Mouse (Mus musculus) telencephalon, adult 2 months (tissue): ENCODE data around the gene Olfr851.

Experiments
- DNase-seq: peaks from one replicate; pipeline ENCODE4 v3.0.0-alpha.2; 2011; ENCODE audit warnings: low read depth, low spot score

Olfr851 gene

GRCm38 (mm10) chr9:19492995-19493394, at the start of gene Olfr851:
Gene Olfr851 (plus strand): TSS chr9:19493295.
- DNase-seq = no peak

DNA sequence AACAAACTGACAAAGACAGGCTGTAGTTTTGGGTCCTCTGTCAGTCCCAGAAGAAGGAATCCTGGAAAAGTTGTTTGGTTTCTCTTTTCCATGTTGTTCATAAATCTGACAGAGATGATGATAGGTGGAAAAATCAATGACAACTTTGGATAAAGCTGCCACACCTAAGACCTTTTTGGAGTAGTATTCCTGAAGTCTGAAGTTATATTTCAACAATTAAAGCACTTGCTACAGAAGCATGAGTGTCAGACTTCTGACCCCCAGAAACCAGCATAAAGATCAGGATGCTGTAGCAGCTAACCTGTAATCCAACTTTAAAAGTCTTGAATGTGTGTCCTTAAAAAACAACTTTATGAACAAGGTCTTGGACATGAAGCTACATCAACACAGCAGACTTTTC, 14.9 kb upstream of the Olfr851 start, which contains the start of gene Olfr850:
Gene Olfr850, minus strand, starts transcription at position 101 of the 400 bp plus-strand sequence.
- DNase-seq = no peak

GRCm38 (mm10) chr9:19540976-19541375, 47.9 kb downstream of the Olfr851 start, which contains the start of gene Olfr853:
Gene Olfr853 (minus strand): TSS chr9:19541076.
- DNase-seq = no peak
